Mouse (Mus musculus) cerebellum, adult 11 months (tissue): ENCODE results near the gene Slc7a14.

ENCODE experiments used
- DNase-seq: peaks from one replicate; pipeline ENCODE4 v3.0.0; 2022

Gene Slc7a14

GRCm38 (mm10) chr3:31205167-31205566 lies 105.0 kb downstream of the Slc7a14 start:
- DNase-seq = no peak

GRCm38 (mm10) chr3:31203947-31204346 lies 106.2 kb downstream of the Slc7a14 start:
- DNase-seq = no peak

DNA sequence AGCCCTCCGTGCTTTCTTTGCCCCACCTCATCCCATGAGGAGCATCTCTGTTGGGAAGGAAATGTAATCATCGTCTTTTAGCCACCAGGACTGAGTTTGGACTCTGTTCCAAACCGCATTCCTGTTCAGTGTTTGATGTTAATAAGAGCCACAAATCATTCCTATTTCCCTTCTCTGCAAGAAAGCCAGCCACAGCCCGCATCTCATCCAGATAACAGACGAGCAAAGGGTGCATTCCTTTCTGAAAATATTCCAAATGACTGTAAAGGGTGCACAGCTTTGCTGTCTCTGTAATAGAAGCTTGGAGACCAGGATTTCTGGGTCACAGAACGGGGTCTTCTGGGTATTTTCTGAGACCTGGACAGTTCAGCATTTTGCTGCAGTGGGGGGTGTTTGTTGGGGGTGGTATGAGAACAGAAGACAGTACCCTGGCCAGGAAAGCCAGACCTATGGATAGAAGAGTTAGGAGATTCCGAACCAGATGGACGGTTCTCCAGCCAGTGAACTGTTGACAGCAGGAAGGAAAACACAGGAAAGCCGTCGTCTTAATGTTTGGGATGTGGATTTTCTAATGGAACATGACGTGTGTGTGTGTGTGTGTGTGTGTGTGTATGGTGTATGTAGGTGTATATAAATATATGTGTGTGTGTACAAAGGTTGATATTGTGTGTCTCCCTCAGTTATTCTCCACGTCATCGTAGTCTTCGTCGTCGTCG lies 110.9 kb downstream of the Slc7a14 start:
- no peak for DNase-seq

DNA sequence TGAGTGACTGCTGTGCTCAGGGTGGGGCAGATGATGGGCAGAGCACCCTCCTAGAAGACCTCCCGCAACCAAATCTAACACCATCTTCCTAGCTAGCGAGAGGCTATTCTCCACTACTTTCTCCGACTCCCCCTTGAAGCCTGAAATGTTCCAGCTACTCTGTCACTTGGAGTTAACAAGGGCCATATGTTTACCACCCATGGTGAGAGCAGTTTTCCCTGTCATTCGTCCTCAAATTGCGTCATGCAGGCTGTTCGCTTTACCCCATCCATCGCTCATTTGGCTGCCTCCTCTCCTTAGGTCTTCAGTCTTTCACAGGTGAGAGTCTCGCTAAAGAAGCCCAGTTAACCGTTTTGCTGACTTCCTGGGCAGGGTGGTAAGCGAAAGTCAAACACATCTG lies 118.8 kb downstream of the Slc7a14 start:
- no peak for DNase-seq

- no peak for DNase-seq
Observed at GRCm38 (mm10) chr3:31190342-31190741, 119.8 kb downstream of the Slc7a14 start.

DNA sequence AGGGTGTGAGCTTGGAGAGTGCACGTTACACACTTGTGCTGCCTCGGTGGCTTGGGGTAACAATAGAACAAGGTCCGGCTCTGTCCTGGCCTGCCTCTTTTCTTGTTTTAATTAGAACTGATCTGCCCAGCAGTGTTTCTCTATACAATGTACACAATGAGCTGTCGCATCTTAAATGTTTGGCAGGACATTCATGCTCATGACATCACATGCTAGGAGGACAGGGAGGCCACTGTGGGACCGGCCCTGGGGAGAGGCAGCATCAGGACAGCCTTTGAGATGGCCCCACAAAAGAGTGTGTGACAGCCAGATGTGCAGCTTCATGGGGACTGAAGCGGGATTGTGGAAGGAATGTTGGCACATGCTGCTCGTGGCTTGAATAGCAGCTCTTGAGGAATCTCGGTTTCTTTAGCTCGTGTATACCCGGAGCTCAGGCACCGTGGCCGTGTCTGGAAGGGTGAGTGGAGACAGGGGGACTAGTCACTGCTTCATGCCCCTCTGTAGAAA lies 143.8 kb downstream of the Slc7a14 start:
- no peak for DNase-seq

DNA sequence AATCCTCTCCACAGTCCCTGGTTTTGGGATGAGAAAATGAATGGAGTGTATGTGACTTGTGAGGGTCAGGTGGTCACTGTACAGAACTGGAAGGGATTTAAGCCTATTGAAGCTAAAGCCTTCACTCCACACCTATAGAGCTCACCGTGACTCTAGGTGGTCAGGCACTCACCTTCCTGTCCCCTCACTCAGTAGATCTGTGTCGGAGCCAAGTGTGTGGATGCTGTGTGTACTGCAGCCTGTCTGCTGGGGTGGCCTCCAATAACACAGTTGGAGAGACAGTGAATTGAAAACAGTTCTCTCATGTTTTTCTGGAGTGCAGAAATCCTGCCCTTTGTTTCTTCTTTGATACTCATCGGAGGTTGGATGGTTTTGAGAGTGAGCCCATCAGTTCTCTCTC lies 144.4 kb downstream of the Slc7a14 start:
- no peak for DNase-seq

DNA sequence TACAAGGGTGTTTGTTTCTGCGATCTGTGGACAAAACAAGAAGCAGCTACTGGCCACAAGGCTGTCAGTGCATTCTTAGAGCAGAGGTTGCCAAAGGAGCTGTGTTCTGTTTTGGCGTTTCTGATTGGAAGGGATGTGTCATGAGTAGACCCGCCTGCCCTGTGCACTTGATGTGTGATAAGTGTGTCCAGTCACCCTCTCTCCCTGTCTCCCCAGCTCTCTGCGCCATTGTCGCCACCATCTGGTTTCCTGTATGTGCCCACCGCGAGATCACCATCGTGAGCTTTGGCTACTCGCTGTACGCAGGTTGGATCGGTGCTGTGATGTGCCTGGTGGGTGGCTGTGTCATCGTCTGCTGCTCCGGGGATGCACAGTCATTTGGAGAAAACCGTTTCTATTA lies 147.3 kb downstream of the Slc7a14 start:
- no peak for DNase-seq

- DNase-seq = no peak
Observed at GRCm38 (mm10) chr3:31161336-31161735, 148.8 kb downstream of the Slc7a14 start.

- DNase-seq = no peak
Observed at GRCm38 (mm10) chr3:31160046-31160445, 150.1 kb downstream of the Slc7a14 start.

DNA sequence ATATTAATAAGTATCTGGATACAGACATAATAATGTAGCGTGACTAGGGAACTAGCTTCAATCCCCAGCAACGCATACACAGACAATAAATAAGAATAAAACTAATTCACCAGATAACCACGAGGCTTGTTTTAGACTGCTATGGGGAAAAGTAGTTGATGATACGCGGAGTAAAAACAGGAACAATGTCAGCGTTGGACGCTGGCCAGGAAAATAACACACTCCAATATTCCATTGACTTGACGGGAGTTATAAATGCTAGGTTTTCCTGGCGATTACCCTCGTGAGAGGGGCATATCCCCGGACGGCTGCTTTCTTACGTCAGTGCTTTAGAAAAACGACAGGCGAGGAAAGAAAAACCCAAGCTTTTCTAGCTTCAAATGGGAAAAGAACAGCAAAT lies 152.4 kb downstream of the Slc7a14 start:
- DNase-seq = no peak

- DNase-seq = no peak
Observed at GRCm38 (mm10) chr3:31156126-31156525, 154.1 kb downstream of the Slc7a14 start.
